29 mouse cellular contexts compared by ENCODE assay signal in genomic region chr1:79197682-79198081, GRCm38 (mm10).
DNase-seq lines count a peak whose midpoint lies in the region; ATAC-seq and TF ChIP-seq lines count a peak whose summit lies in the region.
"Had no signal": no experiment of that assay in that cellular context is flagged by ENCODE, and none has a peak within 500 bp of the region (broad histone marks: within the 10 kb centered on the region; RNA-seq: fewer than 3 reads in every experiment).

No protein-coding gene starts in this region.

- no peak for TF ChIP-seq POLR2A in ES-Bruce4 (IDR thresholded peaks at IDR 0.05; ENCODE audit: insufficient read depth, low read length)

- no peaks in the 10 kb centered on the region; the same call in 1 of the 2 replicates for H3K36me3 ChIP-seq in ES-Bruce4 (ENCODE audit: control insufficient read depth, insufficient read depth, low read length, poor library complexity, severe bottlenecking)
- no peaks in the 10 kb centered on the region for H3K36me3 ChIP-seq in heart, embryonic 10.5 days
- H3K36me3 ChIP-seq in limb, embryonic 10.5 days: no peaks in the 10 kb centered on the region
- H3K36me3 ChIP-seq: forebrain, embryonic 15.5 days; hindbrain, embryonic 12.5 days; intestine, embryonic 15.5 days; limb, embryonic 15.5 days; midbrain, embryonic 13.5 days; stomach, embryonic 15.5 days had no signal

- H3K9ac ChIP-seq in ES-Bruce4 (ENCODE audit: low read depth, poor library complexity, severe bottlenecking): no peak overlapping the region
- H3K9ac ChIP-seq: forebrain, embryonic 15.5 days; hindbrain, embryonic 12.5 days; intestine, embryonic 15.5 days; limb, embryonic 15.5 days; midbrain, embryonic 13.5 days; stomach, embryonic 15.5 days had no signal

- H3K4me1 ChIP-seq in ES-Bruce4 (ENCODE audit: control insufficient read depth, insufficient read depth, low read length): no peaks in the 10 kb centered on the region
- no peaks in the 10 kb centered on the region for H3K4me1 ChIP-seq in heart, embryonic 10.5 days
- H3K4me1 ChIP-seq in limb, embryonic 10.5 days: no peaks in the 10 kb centered on the region
- H3K4me1 ChIP-seq: forebrain, embryonic 15.5 days; hindbrain, embryonic 12.5 days; intestine, embryonic 15.5 days; limb, embryonic 15.5 days; midbrain, embryonic 13.5 days; stomach, embryonic 15.5 days had no signal

- peaks cover 14% of the 10 kb centered on the region for H3K9me3 ChIP-seq in ES-Bruce4 (replicated peaks; ENCODE audit: control insufficient read depth, insufficient read depth, low read length, poor library complexity, severe bottlenecking)
- no peaks in the 10 kb centered on the region for H3K9me3 ChIP-seq in heart, embryonic 10.5 days
- no peaks in the 10 kb centered on the region for H3K9me3 ChIP-seq in limb, embryonic 10.5 days (replicated peaks)
- H3K9me3 ChIP-seq: forebrain, embryonic 15.5 days; hindbrain, embryonic 12.5 days; intestine, embryonic 15.5 days; limb, embryonic 15.5 days; megakaryocyte, embryonic 14.5 days; midbrain, embryonic 13.5 days; stomach, embryonic 15.5 days had no signal

- peak; percentile 82 for TF ChIP-seq EP300 in ES-Bruce4 (IDR thresholded peaks at IDR 0.05; ENCODE audit: insufficient read depth, low read depth, low read length)

- no peak overlapping the region for H3K4me3 ChIP-seq in ES-Bruce4 (ENCODE audit: low read depth, low read length)
- no peak overlapping the region for H3K4me3 ChIP-seq in heart, embryonic 10.5 days
- no peak overlapping the region for H3K4me3 ChIP-seq in limb, embryonic 10.5 days
- H3K4me3 ChIP-seq: forebrain, embryonic 15.5 days; hindbrain, embryonic 12.5 days; intestine, embryonic 15.5 days; layer of hippocampus, adult 2 months; limb, embryonic 15.5 days; megakaryocyte, embryonic 14.5 days; midbrain, embryonic 13.5 days; stomach, embryonic 15.5 days had no signal

- H3K27ac ChIP-seq in ES-Bruce4 (ENCODE audit: insufficient read depth, low read length): no peak overlapping the region
- H3K27ac ChIP-seq in heart, embryonic 10.5 days: no peak overlapping the region
- H3K27ac ChIP-seq in limb, embryonic 10.5 days: no peak overlapping the region
- H3K27ac ChIP-seq: forebrain, embryonic 15.5 days; hindbrain, embryonic 12.5 days; hindbrain, postnatal 0 days; intestine, embryonic 15.5 days; layer of hippocampus, adult 2 months; limb, embryonic 15.5 days; midbrain, embryonic 13.5 days; stomach, embryonic 15.5 days had no signal

- peak; percentile 10 for DNase-seq in adrenal gland, postnatal 14 days
- DNase-seq in adrenal gland, postnatal 10 days: no peak
- DNase-seq in NIH3T3 (ENCODE audit: low read depth): peak; percentile 23
- peak; percentile 44 for DNase-seq in fibroblast of lung, adult 2 months (ENCODE audit: low read depth)
- DNase-seq in heart, embryonic 10.5 days (ENCODE audit: low spot score): no peak
- DNase-seq in limb, embryonic 10.5 days (ENCODE audit: low spot score): no peak
- DNase-seq: B cell, adult 2 months; cerebellum, adult 8-10 months; cerebellum, postnatal 36 days; gastrocnemius, postnatal 25 days; heart, adult 11 months; heart, postnatal 36 days; kidney, adult 2 months; kidney, postnatal 36 days; left cerebral cortex, postnatal 4 days; lung, postnatal 4 days; right cerebral cortex, postnatal 14 days had no signal

- WGBS in heart, embryonic 10.5 days: 87% methylated on average over 3 of the region's 3 CpGs
- WGBS in limb, embryonic 10.5 days: 87% methylated on average over 3 of the region's 3 CpGs

- no peak for ATAC-seq in CD4-positive, CD25-positive, alpha-beta regulatory T cell, adult 4 months
- ATAC-seq: forebrain, embryonic 15.5 days; hindbrain, postnatal 0 days; intestine, embryonic 15.5 days; midbrain, embryonic 13.5 days had no signal

- H3K27me3 ChIP-seq in ES-Bruce4 (ENCODE audit: control insufficient read depth, insufficient read depth, low read length, poor library complexity, severe bottlenecking): no peaks in the 10 kb centered on the region
- no peaks in the 10 kb centered on the region for H3K27me3 ChIP-seq in heart, embryonic 10.5 days (ENCODE audit: insufficient read depth, poor library complexity, severe bottlenecking)
- H3K27me3 ChIP-seq in limb, embryonic 10.5 days (ENCODE audit: low read depth, poor library complexity, severe bottlenecking): no peaks in the 10 kb centered on the region
- H3K27me3 ChIP-seq: CH12.LX; forebrain, embryonic 15.5 days; hindbrain, embryonic 12.5 days; intestine, embryonic 15.5 days; limb, embryonic 15.5 days; megakaryocyte, embryonic 14.5 days; midbrain, embryonic 13.5 days; stomach, embryonic 15.5 days had no signal

- TF ChIP-seq CTCF in ES-Bruce4 (IDR thresholded peaks at IDR 0.05; ENCODE audit: low read depth, low read length): no peak

Comparison
In these comparisons a context has a peak if more than half of its experiments do, and no peak if none do; other contexts are left out.
1. DNase-seq: peak in adrenal gland, postnatal 14 days (single experiment), NIH3T3 (single experiment) and fibroblast of lung, adult 2 months (single experiment); none in adrenal gland, postnatal 10 days (single experiment), heart, embryonic 10.5 days (single experiment) and limb, embryonic 10.5 days (single experiment).